Mouse (Mus musculus) gastrocnemius, adult 2 months (tissue): Measurements from ENCODE around the gene Reep1. TPM values are rescaled to one million over a fixed set of nuclear protein-coding genes. Genes with fewer than 3 reads are reported as not detected.
"Not testable (repeated sequence)": the region's sequence is repeated elsewhere in the genome, so short reads cannot be mapped to it uniquely, and the experiment has no call there.

Experiments
- DNase-seq: peaks from one replicate; pipeline ENCODE4 v3.0.0; 2022
- H3K27ac ChIP-seq: fragments of 200-600 bp; 2 replicates; pipeline ENCODE4 v1.8.1; 2022; ENCODE audit warnings: mild to moderate bottlenecking
- H3K4me3 ChIP-seq: fragments of 200-600 bp; 2 replicates; pipeline ENCODE4 v1.8.1; 2022; ENCODE audit warnings: mild to moderate bottlenecking, moderate library complexity
- CTCF ChIP-seq: fragments of 200-600 bp; IDR thresholded peaks from 2 replicates; pipeline ENCODE4 v1.8.1; 2022; ENCODE audit warnings: antibody characterized with exemption, mild to moderate bottlenecking, moderate library complexity
- intact Hi-C: fragments of 180-260 bp; cut with DNase I; formaldehyde crosslinking; loops from one replicate; pipeline ENCODE4 v1.15.1; 2025
- total RNA-seq, 2 experiments: library from RNA; stranded (reverse); gene quantifications; 2 replicates each; pipeline ENCODE4 v1.2.3; 2021

Gene Reep1
- total RNA-seq, 2 experiments from 2014 or later, result 52.8 to 59.4 TPM

GRCm38 (mm10) chr6:71830690-71831580 is 123.6 kb downstream of the Reep1 start, which contains the start of gene Immt:
Gene Immt (plus strand): TSS chr6:71831331.
- intact Hi-C loops, result no loop called here

DNA sequence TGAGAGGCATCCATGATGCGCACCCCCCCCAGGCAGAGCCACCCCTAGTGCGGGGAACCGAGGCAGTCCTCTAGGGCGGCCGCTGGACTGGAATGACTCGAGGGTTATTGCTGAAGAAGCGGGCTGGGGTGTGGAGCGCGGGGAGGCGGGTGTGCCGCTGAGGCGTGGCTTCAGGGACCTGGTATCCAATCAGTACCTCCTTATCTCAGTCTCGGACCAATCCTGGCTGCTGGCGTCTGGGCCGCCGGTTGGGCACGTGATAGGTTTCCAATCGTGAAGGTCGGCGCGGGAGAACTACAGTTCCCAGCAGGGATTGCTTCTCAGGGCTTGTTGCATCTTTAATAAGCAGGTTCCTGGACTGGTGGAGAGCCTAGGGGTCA is 124.2 kb downstream of the Reep1 start:
- peak overlapping the region; percentile 98 for H3K27ac ChIP-seq
- intact Hi-C loops, result no loop called here
- TF ChIP-seq CTCF, result no peak
- H3K4me3 ChIP-seq, result peak overlapping the region; percentile 91
- DNase-seq, result peak; percentile 98

More at GRCm38 (mm10) chr6:71830690-71831580, 123.6 kb downstream of the Reep1 start, which contains the start of gene Immt:
- Histone ChIP-seq H3K27ac (peak within 1 kb of the TSS; percentile 98), H3K4me3 (peak within 1 kb of the TSS; percentile 91)
- no peak for TF ChIP-seq CTCF
- DNase-seq, result peak; percentile 100

DNA sequence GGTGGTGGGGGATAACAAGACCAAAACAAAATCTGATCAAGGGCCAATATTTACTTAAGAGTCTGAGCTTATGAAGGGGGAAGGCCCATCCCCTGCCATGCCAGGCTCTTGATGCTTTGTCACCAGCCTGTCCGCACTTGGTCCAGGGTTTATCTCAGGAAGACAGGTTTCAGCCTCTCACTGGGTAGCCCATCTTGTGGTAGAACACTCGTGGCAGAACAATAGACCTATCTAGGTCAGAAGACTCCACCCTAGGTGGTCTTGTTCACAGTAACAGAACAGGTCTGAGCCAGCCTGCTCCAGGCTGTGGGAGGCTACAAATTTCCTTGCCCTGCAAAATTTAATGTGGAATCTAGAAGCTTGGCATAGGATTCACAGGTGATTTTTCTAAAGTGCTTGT is 129.4 kb downstream of the Reep1 start:
- H3K27ac ChIP-seq, result no peak overlapping the region
- no peak overlapping the region for H3K4me3 ChIP-seq
- intact Hi-C loops, result no loop called here
- DNase-seq, result no peak
- TF ChIP-seq CTCF, result no peak

GRCm38 (mm10) chr6:71839815-71840214 is 132.5 kb downstream of the Reep1 start:
- no peak for DNase-seq
- TF ChIP-seq CTCF, result no peak
- intact Hi-C loops, result no loop called here
- no peak overlapping the region for H3K27ac ChIP-seq
- no peak overlapping the region for H3K4me3 ChIP-seq

- intact Hi-C loops, result no loop called here
- TF ChIP-seq CTCF, result no peak
- no peak for DNase-seq
These were observed 133.4 kb downstream of the Reep1 start for GRCm38 (mm10) chr6:71840597-71841290.

GRCm38 (mm10) chr6:71846906-71847305 is 139.5 kb downstream of the Reep1 start:
- intact Hi-C loops, DNase-seq, H3K4me3 ChIP-seq, H3K27ac ChIP-seq: not testable (repeated sequence)

More at GRCm38 (mm10) chr6:71840597-71841290, 133.4 kb downstream of the Reep1 start:
- H3K4me3 ChIP-seq, result no peak overlapping the region
- no peak overlapping the region for H3K27ac ChIP-seq

Other genes with a start within 250 kb of the Reep1 start
- gene Rnf103, start 213.7 kb upstream of the Reep1 start, total RNA-seq, result 10 to 100 TPM; 20.2 to 20.3 TPM
- 10 to 100 TPM; 41.9 to 45.6 TPM for gene Chmp3, start 163.8 kb upstream of the Reep1 start, total RNA-seq
- gene Kdm3a, start 74.6 kb upstream of the Reep1 start, total RNA-seq, result 10 to 100 TPM; 11.8 to 12.1 TPM
- 10 to 100 TPM; 41.0 to 43.0 TPM for gene Mrpl35, start 119.4 kb downstream of the Reep1 start, total RNA-seq
- gene Immt, start 123.8 kb downstream of the Reep1 start, total RNA-seq, result 100 to 1,000 TPM; 253 to 335 TPM
- gene Ptcd3, start 201.2 kb downstream of the Reep1 start, total RNA-seq, result 10 to 100 TPM; 60.3 to 84.9 TPM
- 10 to 100 TPM; 40.7 to 41.1 TPM for gene Polr1a, start 201.5 kb downstream of the Reep1 start, total RNA-seq